Mouse (Mus musculus): ENCODE results near the gene Vamp5. TPM values are rescaled to one million over a fixed set of nuclear protein-coding genes. Genes with fewer than 3 reads are reported as not detected.

Gene Vamp5
- total and polyA plus RNA-seq, 3 experiments = 49.3 to 99.6 (median 58.3) TPM

DNA sequence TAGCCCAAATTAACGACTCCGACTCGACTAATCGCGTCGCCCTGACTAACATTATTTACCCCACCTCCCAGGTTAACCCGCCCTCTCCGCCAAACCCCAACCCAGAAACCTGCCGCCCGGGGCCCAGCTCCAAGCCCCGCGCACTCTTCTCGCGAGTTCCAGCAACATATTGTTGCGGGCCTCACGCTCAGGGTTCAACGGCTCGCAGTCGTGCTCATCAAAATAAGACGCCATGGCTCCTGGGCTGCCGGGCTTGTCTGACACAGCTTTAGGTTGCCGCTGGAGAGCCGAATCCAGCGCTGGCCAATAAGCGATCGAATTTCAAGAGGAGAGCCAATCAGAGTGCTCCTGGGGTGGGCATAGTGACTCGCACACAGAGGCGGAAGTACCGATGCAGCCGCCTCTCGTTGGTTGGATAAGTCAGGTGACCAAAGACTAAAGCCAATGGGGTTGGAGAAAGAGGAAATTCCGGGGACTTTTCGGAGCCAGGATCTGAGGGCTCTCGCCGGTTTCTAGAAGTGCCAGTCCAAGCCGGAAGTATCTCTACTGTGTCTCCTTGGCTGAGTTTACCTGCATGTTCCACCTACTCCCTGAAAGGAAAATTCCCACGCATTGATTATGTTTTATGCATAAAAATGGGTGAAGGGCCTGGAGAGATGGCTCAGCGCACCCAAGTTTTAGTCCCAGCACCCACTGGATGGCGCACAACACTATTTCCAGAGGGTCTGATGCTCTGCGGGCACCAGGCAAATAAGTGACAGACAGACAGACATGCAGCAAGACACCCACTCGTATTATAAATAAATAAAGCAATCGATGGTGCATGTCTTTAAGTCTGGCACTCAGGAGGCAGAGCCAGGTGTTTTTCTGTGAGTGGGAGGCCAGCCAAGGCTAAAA, 17.9 kb downstream of the Vamp5 start:
- TF ChIP-seq CTCF (IDR thresholded peaks at IDR 0.05) (peak; percentile 66), POLR2A (IDR thresholded peaks at IDR 0.05; ENCODE audit: insufficient read depth, low read depth, low read length) (peak; percentile 97), EP300 (IDR thresholded peaks at IDR 0.05; ENCODE audit: insufficient read depth, low read depth, low read length) (no peak; the same call in 1 of the 2 replicates)
- no peaks in the 10 kb centered on the region for H3K27me3 ChIP-seq (ENCODE audit: control insufficient read depth, insufficient read depth, low read length)
- peak; percentile 94 to 97 for DNase-seq
- WGBS = under 1% methylated on average over 42 of the region's 42 CpGs
- H3K36me3 ChIP-seq (ENCODE audit: control insufficient read depth, insufficient read depth, low read length) = no peaks in the 10 kb centered on the region
- H3K4me3 ChIP-seq = peak overlapping the region; percentile 84
- intact Hi-C loops (cut with DNase I) = no loop called here
- no peaks in the 10 kb centered on the region; the same call in 1 of the 2 replicates for H3K4me1 ChIP-seq (ENCODE audit: control insufficient read depth, insufficient read depth, low read length)
- H3K9ac ChIP-seq (ENCODE audit: low read depth, low read length) = peak overlapping the region; percentile 81
- H3K27ac ChIP-seq = peak overlapping the region; percentile 84
- H3K79me2 ChIP-seq (replicated peaks; ENCODE audit: control insufficient read depth, insufficient read depth, low read length) = no peaks in the 10 kb centered on the region; the same call in 1 of the 2 replicates

DNA sequence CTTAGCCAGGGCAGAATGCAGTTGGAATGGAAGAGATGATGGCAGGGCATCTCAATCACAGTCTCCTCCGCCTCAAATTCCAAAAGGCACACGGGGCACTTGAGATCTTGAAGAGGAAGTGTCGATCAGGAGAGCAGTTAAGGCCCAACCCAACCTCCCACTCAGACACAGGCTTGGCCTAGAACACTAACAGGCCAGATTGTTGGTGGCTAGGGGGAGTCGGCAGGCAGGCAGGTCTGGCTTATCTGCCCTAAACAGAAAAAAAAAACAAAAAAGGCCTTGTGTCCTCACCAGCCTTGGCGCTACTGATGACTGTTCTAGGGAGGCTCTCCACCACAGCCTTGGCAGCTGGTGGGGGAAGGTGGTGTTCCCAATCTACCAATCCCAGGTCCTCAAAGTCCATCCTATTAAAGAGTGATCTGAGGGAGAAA, 19.1 kb downstream of the Vamp5 start:
- Histone ChIP-seq H3K27ac (no peak overlapping the region; the same call in 1 of the 2 replicates), H3K9ac (ENCODE audit: low read depth, low read length) (no peak overlapping the region), H3K4me3 (peak overlapping the region; percentile 84; the same call in 1 of the 2 replicates), H3K36me3 (ENCODE audit: control insufficient read depth, insufficient read depth, low read length) (no peaks in the 10 kb centered on the region), H3K4me1 (ENCODE audit: control insufficient read depth, insufficient read depth, low read length) (peaks cover 2% of the 10 kb centered on the region), H3K27me3 (ENCODE audit: control insufficient read depth, insufficient read depth, low read length) (no peaks in the 10 kb centered on the region), H3K79me2 (replicated peaks; ENCODE audit: control insufficient read depth, insufficient read depth, low read length) (no peaks in the 10 kb centered on the region; the same call in 1 of the 2 replicates)
- 17% methylated on average over 5 of the region's 5 CpGs for WGBS
- intact Hi-C loops (cut with DNase I) = no loop called here
- no peak for DNase-seq
- no peak for TF ChIP-seq EP300 (IDR thresholded peaks at IDR 0.05; ENCODE audit: insufficient read depth, low read depth, low read length)
- TF ChIP-seq POLR2A (IDR thresholded peaks at IDR 0.05; ENCODE audit: insufficient read depth, low read depth, low read length) = no peak
- TF ChIP-seq CTCF (IDR thresholded peaks at IDR 0.05) = no peak

DNA sequence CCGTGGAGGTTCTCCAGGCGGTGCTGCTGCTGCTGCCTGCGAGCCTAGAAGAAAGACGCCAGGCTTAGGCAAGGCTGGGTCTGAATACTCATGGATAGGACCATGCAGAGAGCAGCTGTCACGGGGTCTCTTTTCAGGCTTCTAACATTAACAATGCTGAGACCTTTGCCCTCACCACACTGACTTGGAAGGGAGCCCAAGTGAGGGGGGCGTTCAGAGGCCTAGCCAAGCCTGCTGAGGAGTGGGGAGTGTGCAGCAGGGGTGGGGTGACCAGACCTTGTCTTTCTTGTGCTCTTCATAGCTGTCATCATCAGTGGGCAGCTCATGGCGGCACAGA, 19.7 kb downstream of the Vamp5 start:
- TF ChIP-seq POLR2A (IDR thresholded peaks at IDR 0.05; ENCODE audit: insufficient read depth, low read depth, low read length) (no peak), CTCF (IDR thresholded peaks at IDR 0.05) (no peak), EP300 (IDR thresholded peaks at IDR 0.05; ENCODE audit: insufficient read depth, low read depth, low read length) (no peak)
- H3K79me2 ChIP-seq (replicated peaks; ENCODE audit: control insufficient read depth, insufficient read depth, low read length) = no peaks in the 10 kb centered on the region; the same call in 1 of the 2 replicates
- H3K9ac ChIP-seq (ENCODE audit: low read depth, low read length) = no peak overlapping the region
- peaks cover 4% of the 10 kb centered on the region for H3K4me1 ChIP-seq (ENCODE audit: control insufficient read depth, insufficient read depth, low read length)
- H3K36me3 ChIP-seq (ENCODE audit: control insufficient read depth, insufficient read depth, low read length) = no peaks in the 10 kb centered on the region
- intact Hi-C loops (cut with DNase I) = no loop called here
- no peak overlapping the region for H3K27ac ChIP-seq
- no peak overlapping the region for H3K4me3 ChIP-seq
- no peak for DNase-seq
- 62% methylated on average over 7 of the region's 7 CpGs for WGBS
- H3K27me3 ChIP-seq (ENCODE audit: control insufficient read depth, insufficient read depth, low read length) = no peaks in the 10 kb centered on the region

DNA sequence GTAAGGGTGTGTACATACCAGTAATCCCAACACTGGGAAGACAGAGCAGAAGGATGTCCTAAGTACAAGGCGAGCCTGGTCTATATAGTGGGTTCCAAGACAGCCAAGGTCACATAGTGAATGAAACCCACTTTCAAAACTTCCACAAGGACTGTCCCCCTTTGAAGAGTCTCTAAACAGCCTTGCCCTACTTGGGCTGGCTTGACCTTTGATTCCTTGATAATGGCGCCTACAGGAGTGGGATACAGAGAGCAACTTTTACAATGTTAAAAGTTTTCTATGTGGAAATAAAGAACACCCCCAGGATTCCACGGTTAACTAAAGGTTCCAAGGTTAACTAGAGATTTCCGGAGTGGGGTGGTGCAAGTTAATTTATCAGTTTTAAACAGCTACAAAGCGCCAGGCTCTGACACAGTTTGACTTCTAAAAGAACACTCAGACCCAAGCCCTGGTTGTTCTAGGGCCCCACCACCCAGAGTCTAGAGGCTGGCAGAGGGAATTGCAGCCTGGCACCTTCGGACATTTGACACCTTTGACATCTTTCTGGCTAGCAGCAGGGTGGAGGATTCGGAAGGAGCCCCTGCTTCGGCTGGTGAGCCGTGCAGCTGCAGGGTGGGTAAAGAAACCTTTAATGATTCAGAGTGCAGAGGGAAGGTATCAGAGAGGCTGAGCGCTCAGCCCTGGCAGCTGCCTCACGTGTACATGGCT, 20.2 kb downstream of the Vamp5 start:
- no peak for TF ChIP-seq EP300 (IDR thresholded peaks at IDR 0.05; ENCODE audit: insufficient read depth, low read depth, low read length)
- TF ChIP-seq POLR2A (IDR thresholded peaks at IDR 0.05; ENCODE audit: insufficient read depth, low read depth, low read length) = no peak
- no peak for TF ChIP-seq CTCF (IDR thresholded peaks at IDR 0.05)
- intact Hi-C loops (cut with DNase I) = no loop called here
- 74% methylated on average over 11 of the region's 11 CpGs for WGBS
- Histone ChIP-seq H3K9ac (ENCODE audit: low read depth, low read length) (no peak overlapping the region), H3K4me3 (no peak overlapping the region), H3K4me1 (ENCODE audit: control insufficient read depth, insufficient read depth, low read length) (peaks cover 4% of the 10 kb centered on the region), H3K27me3 (ENCODE audit: control insufficient read depth, insufficient read depth, low read length) (no peaks in the 10 kb centered on the region), H3K36me3 (ENCODE audit: control insufficient read depth, insufficient read depth, low read length) (no peaks in the 10 kb centered on the region), H3K27ac (no peak overlapping the region), H3K79me2 (replicated peaks; ENCODE audit: control insufficient read depth, insufficient read depth, low read length) (no peaks in the 10 kb centered on the region; the same call in 1 of the 2 replicates)
- no peak for DNase-seq

- peaks cover 6% of the 10 kb centered on the region for H3K4me1 ChIP-seq (ENCODE audit: control insufficient read depth, insufficient read depth, low read length)
- H3K79me2 ChIP-seq (replicated peaks; ENCODE audit: control insufficient read depth, insufficient read depth, low read length) = no peaks in the 10 kb centered on the region; the same call in 1 of the 2 replicates
- H3K9ac ChIP-seq (ENCODE audit: low read depth, low read length) = no peak overlapping the region
- H3K36me3 ChIP-seq (ENCODE audit: control insufficient read depth, insufficient read depth, low read length) = no peaks in the 10 kb centered on the region
- intact Hi-C loops (cut with DNase I) = no loop called here
- no peak overlapping the region for H3K27ac ChIP-seq
- H3K4me3 ChIP-seq = no peak overlapping the region
- TF ChIP-seq EP300 (IDR thresholded peaks at IDR 0.05; ENCODE audit: insufficient read depth, low read depth, low read length) = no peak
- no peak for TF ChIP-seq POLR2A (IDR thresholded peaks at IDR 0.05; ENCODE audit: insufficient read depth, low read depth, low read length)
- no peak for TF ChIP-seq CTCF (IDR thresholded peaks at IDR 0.05)
- WGBS = 53% methylated on average over 2 of the region's 2 CpGs
- DNase-seq = no peak
- H3K27me3 ChIP-seq (ENCODE audit: control insufficient read depth, insufficient read depth, low read length) = no peaks in the 10 kb centered on the region
Observed at GRCm38 (mm10) chr6:72359343-72359742, 20.9 kb downstream of the Vamp5 start.

All from heart, adult 2 months (tissue).